In genomic region chr4:153861420-153861819, GRCm38 (mm10) we compare ENCODE assay signal across 21 mouse cellular contexts.
DNase-seq lines count a peak whose midpoint lies in the region; ATAC-seq and TF ChIP-seq lines count a peak whose summit lies in the region.
"Had no signal": no experiment of that assay in that cellular context is flagged by ENCODE, and none has a peak within 500 bp of the region (broad histone marks: within the 10 kb centered on the region; RNA-seq: fewer than 3 reads in every experiment).

No protein-coding gene starts in this region.

- H3K36me3 ChIP-seq in hindbrain, embryonic 10.5 days = no peaks in the 10 kb centered on the region
- H3K36me3 ChIP-seq in hindbrain, embryonic 16.5 days (ENCODE audit: control insufficient read depth, insufficient read depth, low read length) = no peaks in the 10 kb centered on the region
- H3K36me3 ChIP-seq in midbrain, postnatal 0 days (ENCODE audit: insufficient read depth, low read length) = no peaks in the 10 kb centered on the region
- no peaks in the 10 kb centered on the region for H3K36me3 ChIP-seq in midbrain, embryonic 16.5 days (ENCODE audit: control insufficient read depth, insufficient read depth, low read length)
- H3K36me3 ChIP-seq: embryonic facial prominence, embryonic 13.5 days; heart, embryonic 10.5 days; neural tube, embryonic 12.5 days had no signal

- WGBS in hindbrain, embryonic 10.5 days = 68% methylated on average over 8 of the region's 8 CpGs
- 59% methylated on average over 8 of the region's 8 CpGs for WGBS in hindbrain, embryonic 16.5 days
- WGBS in midbrain, postnatal 0 days = 54% methylated on average over 8 of the region's 8 CpGs
- WGBS in midbrain, embryonic 16.5 days = 46% methylated on average over 8 of the region's 8 CpGs

- peak; percentile 47 for TF ChIP-seq CTCF in midbrain, postnatal 0 days (IDR thresholded peaks at IDR 0.05)

- no peak overlapping the region for H3K9ac ChIP-seq in hindbrain, embryonic 16.5 days (ENCODE audit: low read depth, low read length)
- no peak overlapping the region for H3K9ac ChIP-seq in midbrain, postnatal 0 days (replicated peaks; ENCODE audit: low read length, poor library complexity, severe bottlenecking)
- H3K9ac ChIP-seq in midbrain, embryonic 16.5 days (ENCODE audit: low read depth, low read length) = no peak overlapping the region
- H3K9ac ChIP-seq: embryonic facial prominence, embryonic 13.5 days; forebrain, embryonic 13.5 days; neural tube, embryonic 12.5 days had no signal

- peaks cover 12% of the 10 kb centered on the region for H3K4me1 ChIP-seq in hindbrain, embryonic 10.5 days (replicated peaks)
- H3K4me1 ChIP-seq in hindbrain, embryonic 16.5 days (ENCODE audit: control insufficient read depth, insufficient read depth, low read depth, low read length) = no peaks in the 10 kb centered on the region
- H3K4me1 ChIP-seq in midbrain, postnatal 0 days (ENCODE audit: insufficient read depth, low read length) = no peaks in the 10 kb centered on the region
- no peaks in the 10 kb centered on the region for H3K4me1 ChIP-seq in midbrain, embryonic 16.5 days (ENCODE audit: control insufficient read depth, insufficient read depth, low read length)
- H3K4me1 ChIP-seq: embryonic facial prominence, embryonic 13.5 days; forebrain, embryonic 13.5 days; heart, embryonic 10.5 days; neural tube, embryonic 12.5 days had no signal

- no peak overlapping the region for H3K27ac ChIP-seq in hindbrain, embryonic 10.5 days
- H3K27ac ChIP-seq in hindbrain, embryonic 16.5 days (ENCODE audit: low read depth, low read length) = no peak overlapping the region
- no peak overlapping the region for H3K27ac ChIP-seq in midbrain, postnatal 0 days (ENCODE audit: low read depth, low read length)
- H3K27ac ChIP-seq in midbrain, embryonic 16.5 days (ENCODE audit: low read length) = no peak overlapping the region
- H3K27ac ChIP-seq: embryonic facial prominence, embryonic 13.5 days; forebrain, embryonic 13.5 days; heart, embryonic 10.5 days; neural tube, embryonic 12.5 days had no signal

- no peak for ATAC-seq in hindbrain, embryonic 16.5 days
- ATAC-seq in midbrain, postnatal 0 days (ENCODE audit: low FRiP score) = no peak
- no peak for ATAC-seq in midbrain, embryonic 16.5 days
- ATAC-seq: activated CD4-positive, CD25-positive, alpha-beta regulatory T cell, adult 4 months; forebrain, embryonic 13.5 days; inflammation-experienced regulatory T-cells, adult 6 months had no signal

- peak; percentile 10 for DNase-seq in hindbrain, embryonic 10.5 days (ENCODE audit: low spot score)
- DNase-seq in midbrain, postnatal 0 days (ENCODE audit: low spot score) = peak; percentile 47
- peak; percentile 10 for DNase-seq in embryo, embryonic 10.5 days (ENCODE audit: low spot score)
- DNase-seq in MN1 (ENCODE audit: low spot score) = no peak
- DNase-seq in kidney, adult 11 months = no peak
- DNase-seq: adrenal gland, postnatal 10 days; cerebellum, adult 8-10 months; cerebellum, postnatal 36 days; kidney, adult 8-10 months; kidney, postnatal 14 days; layer of hippocampus, postnatal 36 days; thymus, postnatal 14 days had no signal

- H3K4me3 ChIP-seq in hindbrain, embryonic 10.5 days = no peak overlapping the region
- no peak overlapping the region for H3K4me3 ChIP-seq in hindbrain, embryonic 16.5 days (ENCODE audit: low read length)
- H3K4me3 ChIP-seq in midbrain, postnatal 0 days (ENCODE audit: low read depth, low read length) = no peak overlapping the region
- no peak overlapping the region for H3K4me3 ChIP-seq in midbrain, embryonic 16.5 days (ENCODE audit: low read depth, low read length)
- H3K4me3 ChIP-seq: embryonic facial prominence, embryonic 13.5 days; erythroblast, embryonic 14.5 days; forebrain, embryonic 13.5 days; heart, embryonic 10.5 days; neural tube, embryonic 12.5 days had no signal

- no peaks in the 10 kb centered on the region for H3K9me3 ChIP-seq in hindbrain, embryonic 10.5 days
- no peaks in the 10 kb centered on the region for H3K9me3 ChIP-seq in hindbrain, embryonic 16.5 days (ENCODE audit: control insufficient read depth, low read length)
- no peaks in the 10 kb centered on the region for H3K9me3 ChIP-seq in midbrain, postnatal 0 days (ENCODE audit: low read length)
- no peaks in the 10 kb centered on the region for H3K9me3 ChIP-seq in midbrain, embryonic 16.5 days (replicated peaks; ENCODE audit: control insufficient read depth, low read length, poor library complexity, severe bottlenecking)
- H3K9me3 ChIP-seq: embryonic facial prominence, embryonic 13.5 days; forebrain, embryonic 13.5 days; heart, embryonic 10.5 days; neural tube, embryonic 12.5 days had no signal

- H3K27me3 ChIP-seq in hindbrain, embryonic 10.5 days (ENCODE audit: insufficient read depth, poor library complexity, severe bottlenecking) = no peaks in the 10 kb centered on the region
- no peaks in the 10 kb centered on the region; the same call in 1 of the 2 replicates for H3K27me3 ChIP-seq in hindbrain, embryonic 16.5 days (replicated peaks; ENCODE audit: control insufficient read depth, insufficient read depth, low read length)
- H3K27me3 ChIP-seq in midbrain, postnatal 0 days (ENCODE audit: insufficient read depth, low read length) = no peaks in the 10 kb centered on the region
- no peaks in the 10 kb centered on the region for H3K27me3 ChIP-seq in midbrain, embryonic 16.5 days (ENCODE audit: control insufficient read depth, insufficient read depth, low read depth, low read length)
- H3K27me3 ChIP-seq: embryonic facial prominence, embryonic 13.5 days; neural tube, embryonic 12.5 days had no signal

- no peak overlapping the region for H3K4me2 ChIP-seq in hindbrain, embryonic 16.5 days (ENCODE audit: low read length)
- no peak overlapping the region for H3K4me2 ChIP-seq in midbrain, postnatal 0 days (ENCODE audit: low read depth, low read length, poor library complexity, severe bottlenecking)
- no peak overlapping the region for H3K4me2 ChIP-seq in midbrain, embryonic 16.5 days (ENCODE audit: low read length)
- H3K4me2 ChIP-seq: embryonic facial prominence, embryonic 13.5 days; forebrain, embryonic 13.5 days; neural tube, embryonic 12.5 days had no signal

Comparison
In these comparisons a context has a peak if more than half of its experiments do, and no peak if none do; other contexts are left out.
1. DNase-seq: peak in hindbrain, embryonic 10.5 days (single experiment), midbrain, postnatal 0 days (single experiment) and embryo, embryonic 10.5 days (single experiment); none in MN1 (single experiment) and kidney, adult 11 months (single experiment).